Mouse (Mus musculus) cerebellum, adult 2 months (tissue): Measurements from ENCODE around the gene Kctd21. TPM values are rescaled to one million over a fixed set of nuclear protein-coding genes. Genes with fewer than 3 reads are reported as not detected.

Experiments
- DNase-seq, 2 experiments: peaks; one replicate each; pipeline ENCODE4 v3.0.0; 2021
- H3K27ac ChIP-seq: fragments of 200-500 bp; 2 replicates; pipeline ENCODE4 v1.5.1; 2012; ENCODE audit warnings: low read length, control low read depth, inconsistent platforms; ENCODE audit not compliant: insufficient read depth
- H3K27me3 ChIP-seq: fragments of 200-500 bp; 2 replicates; pipeline ENCODE4 v1.6.1; 2012; ENCODE audit warnings: inconsistent platforms, mild to moderate bottlenecking, low read length, moderate library complexity; ENCODE audit not compliant: control insufficient read depth, insufficient read depth
- H3K4me1 ChIP-seq: fragments of 200-500 bp; 2 replicates; pipeline ENCODE4 v1.6.1; 2011; ENCODE audit warnings: low read length; ENCODE audit not compliant: control insufficient read depth, insufficient read depth
- H3K4me3 ChIP-seq: fragments of 200-500 bp; replicated peaks from 2 replicates; pipeline ENCODE3; 2011; ENCODE audit warnings: mild to moderate bottlenecking, low read depth, low read length, control low read depth; ENCODE audit not compliant: insufficient read depth
- CTCF ChIP-seq: fragments of 200-500 bp; IDR thresholded peaks from 2 replicates; pipeline ENCODE4 v1.5.1; 2011; ENCODE audit warnings: low read depth, mild to moderate bottlenecking, control low read depth, low read length, moderate library complexity, borderline replicate concordance; ENCODE audit not compliant: insufficient read depth
- POLR2A ChIP-seq: fragments of 200-500 bp; IDR thresholded peaks from 2 replicates; pipeline ENCODE4 v1.6.1; 2011; ENCODE audit warnings: low read length, control low read depth, borderline replicate concordance; ENCODE audit not compliant: insufficient read depth
- WGBS: fragments of 180-500 bp; shearing (Covaris S2); methylation state at CpG from one replicate; pipeline ENCODE4 v1.1.7; 2018; 5-methylcytosine and 5-hydroxymethylcytosine counted together
- polyA plus RNA-seq: library from polyadenylated mRNA; depleted of rRNA; stranded (reverse); fragments of >200 nt; gene quantifications from 2 replicates; pipeline ENCODE4 v1.2.3, GENCODE M21; 2012; rRNA removed

Gene Kctd21
- 18.4 and 18.9 TPM in 2 replicates for polyA plus RNA-seq

- DNase-seq, result peak; percentile 94 to 97
- under 1% methylated on average over 68 of the region's 68 CpGs for WGBS
- Histone ChIP-seq H3K4me3 (peak within 1 kb of the TSS; percentile 94), H3K4me1 (peaks cover 44% of the 10 kb centered on the region), H3K27ac (peak within 1 kb of the TSS; percentile 82), H3K27me3 (no peaks in the 10 kb centered on the region)
- TF ChIP-seq CTCF, result no peak
- TF ChIP-seq POLR2A, result peak; percentile 55; the same call in 1 of the 2 replicates
These were observed at the start of gene Kctd21, which contains the start of gene Usp35 for GRCm38 (mm10) chr7:97331726-97332666. Gene Kctd21, plus strand, starts transcription at chr7:97332327. Gene Usp35, minus strand, starts transcription at chr7:97332020.

- Histone ChIP-seq H3K27me3 (no peaks in the 10 kb centered on the region), H3K27ac (no peak overlapping the region), H3K4me1 (no peaks in the 10 kb centered on the region), H3K4me3 (no peak overlapping the region)
- DNase-seq, result no peak
- TF ChIP-seq CTCF (no peak), POLR2A (no peak)
- 50% methylated on average over 2 of the region's 2 CpGs for WGBS
These were observed 35.1 kb upstream of the Kctd21 start for GRCm38 (mm10) chr7:97296986-97297385.

GRCm38 (mm10) chr7:97297466-97297865 is 34.7 kb upstream of the Kctd21 start:
- WGBS, result 2% methylated on average over 2 of the region's 2 CpGs
- peak; percentile 47 to 57 for DNase-seq
- no peaks in the 10 kb centered on the region for H3K4me1 ChIP-seq
- H3K27ac ChIP-seq, result no peak overlapping the region
- H3K4me3 ChIP-seq, result no peak overlapping the region
- no peaks in the 10 kb centered on the region for H3K27me3 ChIP-seq
- TF ChIP-seq POLR2A (no peak), CTCF (peak; percentile 63)

GRCm38 (mm10) chr7:97298279-97298678 is 33.8 kb upstream of the Kctd21 start:
- Histone ChIP-seq H3K27ac (no peak overlapping the region), H3K4me1 (no peaks in the 10 kb centered on the region), H3K27me3 (no peaks in the 10 kb centered on the region), H3K4me3 (no peak overlapping the region)
- no peak for TF ChIP-seq CTCF
- TF ChIP-seq POLR2A, result no peak
- no peak for DNase-seq
- WGBS, result 95% methylated on average over 2 of the region's 2 CpGs

GRCm38 (mm10) chr7:97298943-97299342 is 33.2 kb upstream of the Kctd21 start:
- Histone ChIP-seq H3K4me3 (no peak overlapping the region), H3K27ac (no peak overlapping the region), H3K4me1 (no peaks in the 10 kb centered on the region), H3K27me3 (no peaks in the 10 kb centered on the region)
- 83% methylated on average over 6 of the region's 6 CpGs for whole genome bisulfite sequencing
- TF ChIP-seq POLR2A, result no peak
- TF ChIP-seq CTCF, result no peak
- DNase-seq, result no peak

- Histone ChIP-seq H3K4me1 (no peaks in the 10 kb centered on the region), H3K27ac (no peak overlapping the region), H3K4me3 (no peak overlapping the region), H3K27me3 (no peaks in the 10 kb centered on the region)
- WGBS, result 98% methylated on average over 2 of the region's 2 CpGs
- DNase-seq, result no peak
- TF ChIP-seq POLR2A (no peak), CTCF (no peak)
These were observed 31.2 kb upstream of the Kctd21 start for GRCm38 (mm10) chr7:97300914-97301313.

- DNase-seq, result no peak
These were observed 30.8 kb upstream of the Kctd21 start for GRCm38 (mm10) chr7:97301321-97301720.

GRCm38 (mm10) chr7:97302261-97302660 is 29.9 kb upstream of the Kctd21 start:
- no peak for DNase-seq
- TF ChIP-seq CTCF (no peak), POLR2A (no peak)
- WGBS, result 88% methylated on average over 4 of the region's 4 CpGs
- Histone ChIP-seq H3K27me3 (no peaks in the 10 kb centered on the region), H3K27ac (no peak overlapping the region), H3K4me3 (no peak overlapping the region), H3K4me1 (no peaks in the 10 kb centered on the region)

More at GRCm38 (mm10) chr7:97301321-97301720, 30.8 kb upstream of the Kctd21 start:
- WGBS, result 83% methylated on average over 8 of the region's 8 CpGs
- TF ChIP-seq CTCF, result no peak
- no peak for TF ChIP-seq POLR2A
- Histone ChIP-seq H3K27ac (no peak overlapping the region), H3K4me1 (no peaks in the 10 kb centered on the region), H3K27me3 (no peaks in the 10 kb centered on the region), H3K4me3 (no peak overlapping the region)
